Mouse (Mus musculus): ENCODE measurements around the gene Iffo2. TPM values are rescaled to one million over a fixed set of nuclear protein-coding genes. Genes with fewer than 3 reads are reported as not detected.
"Not testable (repeated sequence)": the region's sequence is repeated elsewhere in the genome, so short reads cannot be mapped to it uniquely, and the experiment has no call there.

The Iffo2 gene
- polyA plus RNA-seq (2015; fragmentation: Nextera tagmentation; extraction: Ambion mirVana), result 1.9 and 2.0 TPM in 2 replicates

DNA sequence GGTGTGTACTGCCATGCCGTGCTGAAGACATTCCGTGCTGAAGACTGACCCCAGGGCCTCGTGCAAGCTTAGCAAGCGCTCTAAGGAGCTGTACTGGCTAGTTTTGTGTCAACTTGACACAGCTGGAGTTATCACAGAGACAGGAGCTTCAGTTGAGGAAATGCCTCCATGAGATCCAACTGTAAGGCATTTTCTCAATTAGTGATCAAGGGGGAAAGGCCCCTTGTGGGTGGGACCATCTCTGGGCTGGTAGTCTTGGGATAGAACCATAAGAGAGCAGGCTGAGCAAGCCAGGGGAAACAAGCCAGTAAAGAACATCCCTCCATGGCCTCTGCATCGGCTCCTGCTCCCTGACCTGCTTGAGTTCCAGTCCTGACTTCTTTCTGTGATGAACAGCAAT, at the start of gene Iffo2:
Gene Iffo2, plus strand, starts transcription at position 301 of the 400 bp plus-strand sequence.
- 78% methylated on average over 5 of the region's 5 CpGs for WGBS
- not testable (repeated sequence) for ATAC-seq

DNA sequence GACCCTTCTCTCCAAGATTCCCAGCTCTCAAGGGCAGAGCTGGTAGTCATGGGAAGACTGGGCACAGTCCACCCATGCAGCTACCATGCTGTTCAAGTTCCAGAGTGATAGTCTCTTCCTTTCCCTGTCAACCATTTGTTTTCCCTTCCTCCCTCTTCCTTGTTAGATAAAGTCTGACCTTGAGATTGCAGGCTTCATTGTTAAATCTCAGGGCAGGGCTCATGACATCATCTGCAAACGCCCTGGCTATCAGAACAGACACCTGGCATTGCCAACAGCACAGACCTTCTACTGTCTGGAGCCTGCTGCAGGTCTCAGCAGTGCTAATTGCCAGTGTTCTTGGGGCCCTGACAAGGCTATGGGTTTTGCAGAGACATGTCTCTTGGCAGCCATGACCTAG, 48.9 kb upstream of the Iffo2 start:
- Histone ChIP-seq H3K27ac (ENCODE audit: low read length) (peak overlapping the region; percentile 60; the same call in 1 of the 2 replicates), H3K4me2 (ENCODE audit: low read depth, low read length) (no peak overlapping the region), H3K9ac (ENCODE audit: low read depth, low read length) (no peak overlapping the region), H3K4me3 (ENCODE audit: low read length) (no peak overlapping the region), H3K4me1 (ENCODE audit: control insufficient read depth, insufficient read depth, low read length) (peaks cover 5% of the 10 kb centered on the region; the same call in 1 of the 2 replicates), H3K27me3 (replicated peaks; ENCODE audit: control insufficient read depth, insufficient read depth, low read length) (no peaks in the 10 kb centered on the region), H3K9me3 (ENCODE audit: control insufficient read depth, low read length) (no peaks in the 10 kb centered on the region), H3K36me3 (ENCODE audit: control insufficient read depth, insufficient read depth, low read length) (peaks cover 36% of the 10 kb centered on the region)
- WGBS, result 65% methylated on average over 1 of the region's 1 CpGs
- peak; percentile 94 for ATAC-seq

More for the DNA sequence above, at the start of gene Iffo2:
- not testable (repeated sequence) for H3K27ac ChIP-seq (ENCODE audit: low read length); H3K4me3 ChIP-seq (ENCODE audit: low read length); H3K27me3 ChIP-seq (replicated peaks; ENCODE audit: control insufficient read depth, insufficient read depth, low read length); H3K9me3 ChIP-seq (ENCODE audit: control insufficient read depth, low read length); H3K36me3 ChIP-seq (ENCODE audit: control insufficient read depth, insufficient read depth, low read length); H3K4me1 ChIP-seq (ENCODE audit: control insufficient read depth, insufficient read depth, low read length); H3K4me2 ChIP-seq (ENCODE audit: low read depth, low read length); H3K9ac ChIP-seq (ENCODE audit: low read depth, low read length)

DNA sequence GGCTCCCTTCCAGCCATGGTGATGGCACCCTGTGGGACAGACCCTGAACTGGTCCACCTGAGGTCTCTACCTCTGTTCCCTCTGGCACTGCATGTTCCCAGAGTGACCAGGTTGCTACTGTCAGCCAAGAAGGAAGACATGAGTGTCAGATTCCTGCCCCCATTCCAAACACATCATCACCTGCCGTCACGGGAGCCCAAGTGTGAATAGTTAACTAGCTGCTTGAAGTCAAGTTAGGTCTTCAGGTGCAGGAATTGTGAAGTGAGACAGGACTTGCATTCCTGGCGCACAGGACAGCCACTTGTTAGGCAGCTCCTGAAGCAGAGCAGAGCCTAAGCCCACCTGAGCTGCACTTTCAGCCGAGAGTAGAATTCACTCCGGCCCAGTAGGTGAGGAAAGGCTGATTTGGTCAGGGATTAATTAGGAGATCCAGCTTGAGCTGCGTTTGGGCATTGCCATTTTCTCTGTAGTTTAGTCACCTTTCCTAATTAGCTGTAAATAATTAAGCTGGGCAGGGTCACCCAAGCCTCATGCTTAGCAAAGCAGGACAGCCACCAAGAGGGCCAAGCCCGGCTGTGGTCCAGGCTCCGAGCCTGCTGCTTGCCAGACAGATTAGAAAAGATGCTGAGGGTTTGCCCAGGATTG, 46.8 kb upstream of the Iffo2 start:
- H3K9me3 ChIP-seq (ENCODE audit: control insufficient read depth, low read length), result no peaks in the 10 kb centered on the region
- H3K4me3 ChIP-seq (ENCODE audit: low read length), result no peak overlapping the region
- WGBS, result 90% methylated on average over 8 of the region's 8 CpGs
- no peak overlapping the region for H3K9ac ChIP-seq (ENCODE audit: low read depth, low read length)
- no peak overlapping the region for H3K4me2 ChIP-seq (ENCODE audit: low read depth, low read length)
- H3K4me1 ChIP-seq (ENCODE audit: control insufficient read depth, insufficient read depth, low read length), result peaks cover 5% of the 10 kb centered on the region; the same call in 1 of the 2 replicates
- no peaks in the 10 kb centered on the region for H3K27me3 ChIP-seq (replicated peaks; ENCODE audit: control insufficient read depth, insufficient read depth, low read length)
- no peak overlapping the region for H3K27ac ChIP-seq (ENCODE audit: low read length)
- H3K36me3 ChIP-seq (ENCODE audit: control insufficient read depth, insufficient read depth, low read length), result peaks cover 31% of the 10 kb centered on the region
- ATAC-seq, result no peak

DNA sequence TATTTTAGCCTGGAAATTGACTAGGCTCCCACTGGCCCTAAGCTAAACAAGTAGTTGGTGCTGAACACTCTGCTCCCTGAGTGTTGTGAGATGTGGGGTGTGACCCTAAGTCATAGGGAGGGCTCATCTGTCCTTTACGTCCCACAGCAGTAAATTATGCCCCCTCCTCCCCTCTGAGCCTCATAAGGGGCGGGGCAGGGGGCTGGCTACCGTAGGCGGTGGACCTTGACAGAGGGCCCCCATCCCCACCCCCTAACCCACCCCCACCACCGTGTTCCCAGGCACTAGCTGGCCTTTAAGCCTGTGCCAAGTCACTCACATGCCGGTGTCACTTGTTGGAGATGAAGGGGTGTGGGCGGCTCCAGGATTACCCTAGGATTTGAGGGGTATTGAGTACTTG, 45.9 kb upstream of the Iffo2 start:
- no peaks in the 10 kb centered on the region for H3K9me3 ChIP-seq (ENCODE audit: control insufficient read depth, low read length)
- H3K9ac ChIP-seq (ENCODE audit: low read depth, low read length), result no peak overlapping the region
- H3K4me3 ChIP-seq (ENCODE audit: low read length), result no peak overlapping the region
- ATAC-seq, result no peak
- H3K27ac ChIP-seq (ENCODE audit: low read length), result no peak overlapping the region
- peaks cover 5% of the 10 kb centered on the region; the same call in 1 of the 2 replicates for H3K4me1 ChIP-seq (ENCODE audit: control insufficient read depth, insufficient read depth, low read length)
- 91% methylated on average over 5 of the region's 7 CpGs for WGBS
- H3K4me2 ChIP-seq (ENCODE audit: low read depth, low read length), result no peak overlapping the region
- no peaks in the 10 kb centered on the region for H3K27me3 ChIP-seq (replicated peaks; ENCODE audit: control insufficient read depth, insufficient read depth, low read length)
- peaks cover 31% of the 10 kb centered on the region for H3K36me3 ChIP-seq (ENCODE audit: control insufficient read depth, insufficient read depth, low read length)

DNA sequence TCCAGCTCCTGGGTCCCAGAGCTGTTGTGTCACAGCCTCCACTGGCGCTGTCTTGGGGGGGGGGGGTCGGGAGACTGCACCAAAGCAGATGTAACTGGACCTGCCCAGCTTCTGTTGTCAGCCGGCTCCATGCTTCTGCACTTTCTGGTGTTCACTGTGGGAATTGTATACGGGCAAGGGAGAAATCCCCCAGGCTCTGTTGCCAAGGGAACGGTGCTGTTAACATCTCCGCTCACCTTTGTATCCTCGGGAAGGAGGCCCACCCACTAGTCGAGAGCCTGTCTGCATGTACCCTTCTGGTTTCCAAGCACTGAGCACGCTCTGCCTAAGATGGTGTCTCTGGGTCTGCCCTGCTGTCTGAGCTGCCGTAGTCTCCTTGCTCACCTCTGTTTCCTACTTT, 43.3 kb upstream of the Iffo2 start:
- no peaks in the 10 kb centered on the region for H3K27me3 ChIP-seq (replicated peaks; ENCODE audit: control insufficient read depth, insufficient read depth, low read length)
- H3K4me3 ChIP-seq (ENCODE audit: low read length), result no peak overlapping the region
- H3K9ac ChIP-seq (ENCODE audit: low read depth, low read length), result no peak overlapping the region
- no peak overlapping the region for H3K4me2 ChIP-seq (ENCODE audit: low read depth, low read length)
- H3K4me1 ChIP-seq (ENCODE audit: control insufficient read depth, insufficient read depth, low read length), result no peaks in the 10 kb centered on the region
- peaks cover 20% of the 10 kb centered on the region for H3K36me3 ChIP-seq (ENCODE audit: control insufficient read depth, insufficient read depth, low read length)
- H3K9me3 ChIP-seq (ENCODE audit: control insufficient read depth, low read length), result no peaks in the 10 kb centered on the region
- 64% methylated on average over 10 of the region's 10 CpGs for WGBS
- no peak overlapping the region for H3K27ac ChIP-seq (ENCODE audit: low read length)
- no peak for ATAC-seq

DNA sequence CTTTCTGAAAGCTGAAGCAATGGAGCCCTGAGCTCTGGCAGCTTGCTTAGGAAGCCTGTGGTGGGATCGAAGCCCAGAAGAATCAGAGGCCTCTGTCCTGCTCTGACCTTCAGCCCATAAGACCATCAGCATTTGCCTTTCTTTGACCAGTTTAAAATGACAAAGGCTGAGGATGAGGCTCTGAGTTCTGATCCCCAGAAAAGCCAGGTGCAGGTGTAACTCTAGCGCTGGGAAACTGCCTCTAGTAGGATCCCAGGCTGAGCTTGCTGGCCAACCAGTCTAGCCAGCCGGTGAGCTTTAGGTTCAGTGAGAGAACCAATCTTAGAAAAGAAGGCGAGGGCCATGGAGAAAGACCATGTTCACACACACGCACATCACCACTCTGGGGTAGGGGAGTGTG, 42.0 kb upstream of the Iffo2 start:
- Histone ChIP-seq H3K4me2 (ENCODE audit: low read depth, low read length) (no peak overlapping the region), H3K9me3 (ENCODE audit: control insufficient read depth, low read length) (no peaks in the 10 kb centered on the region), H3K4me3 (ENCODE audit: low read length) (no peak overlapping the region), H3K4me1 (ENCODE audit: control insufficient read depth, insufficient read depth, low read length) (no peaks in the 10 kb centered on the region), H3K36me3 (ENCODE audit: control insufficient read depth, insufficient read depth, low read length) (peaks cover 13% of the 10 kb centered on the region; the same call in 1 of the 2 replicates), H3K27me3 (replicated peaks; ENCODE audit: control insufficient read depth, insufficient read depth, low read length) (no peaks in the 10 kb centered on the region), H3K9ac (ENCODE audit: low read depth, low read length) (no peak overlapping the region), H3K27ac (ENCODE audit: low read length) (no peak overlapping the region)
- WGBS, result 91% methylated on average over 5 of the region's 5 CpGs
- no peak for ATAC-seq

DNA sequence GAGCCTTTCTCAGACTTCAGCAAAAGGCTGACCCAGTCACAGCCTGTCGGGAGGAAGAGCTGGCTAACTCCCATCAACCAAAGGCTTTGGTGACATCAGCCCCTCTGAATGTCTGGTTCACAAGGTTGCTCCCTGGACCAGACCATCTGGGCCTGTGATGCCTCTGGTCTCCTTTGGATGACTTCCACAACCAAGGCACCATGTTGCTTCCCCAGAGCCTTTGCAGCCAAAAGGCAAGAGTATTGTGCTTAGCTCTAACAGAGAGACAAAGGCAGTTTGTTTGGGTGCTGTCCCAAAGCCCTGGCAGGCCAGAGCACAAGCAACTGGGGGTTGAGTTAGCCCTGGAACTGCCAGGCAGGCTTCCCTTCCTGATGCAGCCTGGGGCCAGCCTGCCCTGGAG, 40.4 kb upstream of the Iffo2 start:
- no peak for ATAC-seq
- 94% methylated on average over 1 of the region's 1 CpGs for WGBS
- peaks cover 13% of the 10 kb centered on the region; the same call in 1 of the 2 replicates for H3K36me3 ChIP-seq (ENCODE audit: control insufficient read depth, insufficient read depth, low read length)
- H3K27me3 ChIP-seq (replicated peaks; ENCODE audit: control insufficient read depth, insufficient read depth, low read length), result no peaks in the 10 kb centered on the region
- no peak overlapping the region for H3K27ac ChIP-seq (ENCODE audit: low read length)
- no peak overlapping the region for H3K4me2 ChIP-seq (ENCODE audit: low read depth, low read length)
- H3K9me3 ChIP-seq (ENCODE audit: control insufficient read depth, low read length), result no peaks in the 10 kb centered on the region
- no peaks in the 10 kb centered on the region for H3K4me1 ChIP-seq (ENCODE audit: control insufficient read depth, insufficient read depth, low read length)
- H3K4me3 ChIP-seq (ENCODE audit: low read length), result no peak overlapping the region
- no peak overlapping the region for H3K9ac ChIP-seq (ENCODE audit: low read depth, low read length)

DNA sequence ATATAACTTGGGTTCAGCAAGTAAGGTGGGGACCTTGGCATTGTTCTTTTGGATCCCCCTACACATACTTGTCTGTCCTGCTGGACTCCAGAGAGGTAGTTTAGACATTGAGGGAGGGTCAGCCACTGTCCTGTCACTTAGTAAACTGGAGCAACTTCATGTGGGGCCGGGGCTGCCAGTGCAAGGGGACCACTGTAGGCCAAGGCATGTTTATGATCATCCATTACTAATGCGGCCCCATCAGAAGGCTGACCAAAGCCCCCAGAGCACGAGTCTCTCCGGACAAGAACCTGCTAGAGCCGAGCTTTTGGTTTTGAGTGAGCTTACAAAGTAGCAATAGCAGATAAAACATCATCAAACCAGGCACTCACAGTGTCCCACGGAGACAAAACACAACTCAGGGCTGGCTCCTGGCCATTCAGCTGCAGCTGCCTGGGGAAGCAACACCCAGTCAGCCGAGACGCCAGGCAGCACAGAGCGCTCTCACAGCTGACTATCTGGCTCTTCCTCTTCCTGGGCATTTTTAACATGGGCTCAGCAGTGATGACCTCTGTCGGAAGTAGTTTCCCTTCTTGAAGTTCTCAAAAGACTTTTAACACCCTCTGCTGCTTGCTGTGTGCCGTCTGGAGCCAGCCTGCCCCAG, 39.8 kb upstream of the Iffo2 start:
- Histone ChIP-seq H3K9ac (ENCODE audit: low read depth, low read length) (no peak overlapping the region), H3K27ac (ENCODE audit: low read length) (no peak overlapping the region), H3K9me3 (ENCODE audit: control insufficient read depth, low read length) (no peaks in the 10 kb centered on the region), H3K4me1 (ENCODE audit: control insufficient read depth, insufficient read depth, low read length) (no peaks in the 10 kb centered on the region), H3K36me3 (ENCODE audit: control insufficient read depth, insufficient read depth, low read length) (peaks cover 8% of the 10 kb centered on the region; the same call in 1 of the 2 replicates), H3K4me2 (ENCODE audit: low read depth, low read length) (no peak overlapping the region), H3K4me3 (ENCODE audit: low read length) (no peak overlapping the region), H3K27me3 (replicated peaks; ENCODE audit: control insufficient read depth, insufficient read depth, low read length) (no peaks in the 10 kb centered on the region)
- no peak for ATAC-seq
- 77% methylated on average over 11 of the region's 11 CpGs for WGBS

DNA sequence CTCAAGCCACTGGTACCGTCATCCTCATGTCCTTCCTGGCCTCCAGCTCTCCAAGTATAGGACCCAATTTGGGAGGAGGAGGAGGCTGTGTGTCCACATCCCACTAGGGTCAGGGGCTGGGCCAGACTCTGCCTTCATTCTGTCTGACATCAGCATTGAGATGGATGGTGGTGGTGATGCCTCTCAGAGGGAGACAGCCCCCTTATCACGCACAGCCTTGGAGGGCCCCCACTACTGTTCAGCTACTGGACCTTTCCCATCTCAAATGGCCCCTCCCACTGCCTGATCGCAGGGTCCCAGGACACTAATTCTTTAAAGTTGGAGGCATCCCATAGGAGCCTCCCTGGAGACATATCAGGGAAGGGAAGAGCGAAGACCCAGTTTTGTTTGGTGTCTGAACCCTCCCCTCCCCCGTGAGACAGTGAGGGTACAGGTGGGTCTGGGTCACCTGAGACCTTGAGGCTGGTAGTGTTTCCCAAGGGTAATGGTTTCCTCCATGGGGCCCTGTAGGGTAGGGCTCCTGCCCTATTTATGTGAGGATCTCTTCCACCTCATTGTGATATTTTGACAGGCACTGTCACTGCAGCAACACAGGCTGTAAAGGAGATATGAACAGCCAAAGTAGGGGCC, 38.7 kb upstream of the Iffo2 start:
- Histone ChIP-seq H3K36me3 (ENCODE audit: control insufficient read depth, insufficient read depth, low read length) (peaks cover 4% of the 10 kb centered on the region; the same call in 1 of the 2 replicates), H3K4me1 (ENCODE audit: control insufficient read depth, insufficient read depth, low read length) (no peaks in the 10 kb centered on the region), H3K4me3 (ENCODE audit: low read length) (no peak overlapping the region), H3K9me3 (ENCODE audit: control insufficient read depth, low read length) (no peaks in the 10 kb centered on the region), H3K9ac (ENCODE audit: low read depth, low read length) (no peak overlapping the region), H3K27me3 (replicated peaks; ENCODE audit: control insufficient read depth, insufficient read depth, low read length) (no peaks in the 10 kb centered on the region), H3K4me2 (ENCODE audit: low read depth, low read length) (no peak overlapping the region), H3K27ac (ENCODE audit: low read length) (no peak overlapping the region)
- no peak for ATAC-seq
- 87% methylated on average over 5 of the region's 5 CpGs for WGBS
